Mouse (Mus musculus): Measurements from ENCODE around the gene Icam1. TPM values are rescaled to one million over a fixed set of nuclear protein-coding genes. Genes with fewer than 3 reads are reported as not detected.

Gene Icam1
- total RNA-seq (2014; rRNA removed): 4.5 and 5.2 TPM in 2 replicates
- 3.4 and 3.6 TPM in 2 replicates for polyA plus RNA-seq (2015; fragmentation: Nextera tagmentation; extraction: Ambion mirVana)

- Histone ChIP-seq H3K27me3 (ENCODE audit: insufficient read depth, low read length) (peaks cover 28% of the 10 kb centered on the region), H3K9me3 (ENCODE audit: low read length) (no peaks in the 10 kb centered on the region), H3K9ac (replicated peaks; ENCODE audit: low read length, poor library complexity, severe bottlenecking) (no peak within 1 kb of the TSS), H3K4me1 (ENCODE audit: insufficient read depth, low read length) (no peaks in the 10 kb centered on the region), H3K27ac (ENCODE audit: low read depth, low read length) (no peak within 1 kb of the TSS), H3K36me3 (ENCODE audit: insufficient read depth, low read length) (no peaks in the 10 kb centered on the region), H3K4me2 (ENCODE audit: low read depth, low read length, poor library complexity, severe bottlenecking) (peak within 1 kb of the TSS; percentile 36), H3K4me3 (ENCODE audit: low read depth, low read length) (peak within 1 kb of the TSS; percentile 20)
- ATAC-seq (ENCODE audit: low FRiP score) (no peak; the same call in 1 of the 2 replicates), DNase-seq (ENCODE audit: low spot score) (no peak)
- 2% methylated on average over 30 of the region's 30 CpGs for WGBS
- TF ChIP-seq CTCF (IDR thresholded peaks at IDR 0.05): no peak
Observed at GRCm38 (mm10) chr9:21015571-21016130, at the start of gene Icam1. Gene Icam1, plus strand, starts transcription at chr9:21015985.

GRCm38 (mm10) chr9:20966008-20966407, 49.8 kb upstream of the Icam1 start:
- DNase-seq (ENCODE audit: low spot score): no peak
- TF ChIP-seq CTCF (IDR thresholded peaks at IDR 0.05): no peak
- 85% methylated on average over 3 of the region's 3 CpGs for WGBS

GRCm38 (mm10) chr9:20966747-20967146, 49.0 kb upstream of the Icam1 start:
- no peak overlapping the region for H3K4me3 ChIP-seq (ENCODE audit: low read depth, low read length)
- TF ChIP-seq CTCF (IDR thresholded peaks at IDR 0.05): no peak
- H3K9me3 ChIP-seq (ENCODE audit: low read length): no peaks in the 10 kb centered on the region
- no peak overlapping the region for H3K9ac ChIP-seq (replicated peaks; ENCODE audit: low read length, poor library complexity, severe bottlenecking)
- H3K36me3 ChIP-seq (ENCODE audit: insufficient read depth, low read length): peaks cover 12% of the 10 kb centered on the region
- H3K4me2 ChIP-seq (ENCODE audit: low read depth, low read length, poor library complexity, severe bottlenecking): no peak overlapping the region
- no peak overlapping the region for H3K27ac ChIP-seq (ENCODE audit: low read depth, low read length)
- no peaks in the 10 kb centered on the region; the same call in 1 of the 2 replicates for H3K4me1 ChIP-seq (ENCODE audit: insufficient read depth, low read length)
- no peak for ATAC-seq (ENCODE audit: low FRiP score)
- DNase-seq (ENCODE audit: low spot score): no peak
- no peaks in the 10 kb centered on the region for H3K27me3 ChIP-seq (ENCODE audit: insufficient read depth, low read length)
- 72% methylated on average over 5 of the region's 5 CpGs for whole genome bisulfite sequencing

More at GRCm38 (mm10) chr9:20966008-20966407, 49.8 kb upstream of the Icam1 start:
- no peak for ATAC-seq (ENCODE audit: low FRiP score)
- no peak overlapping the region for H3K4me2 ChIP-seq (ENCODE audit: low read depth, low read length, poor library complexity, severe bottlenecking)
- H3K9ac ChIP-seq (replicated peaks; ENCODE audit: low read length, poor library complexity, severe bottlenecking): no peak overlapping the region
- no peak overlapping the region for H3K27ac ChIP-seq (ENCODE audit: low read depth, low read length)
- H3K4me3 ChIP-seq (ENCODE audit: low read depth, low read length): no peak overlapping the region
- no peaks in the 10 kb centered on the region for H3K9me3 ChIP-seq (ENCODE audit: low read length)
- H3K27me3 ChIP-seq (ENCODE audit: insufficient read depth, low read length): no peaks in the 10 kb centered on the region
- no peaks in the 10 kb centered on the region for H3K4me1 ChIP-seq (ENCODE audit: insufficient read depth, low read length)
- H3K36me3 ChIP-seq (ENCODE audit: insufficient read depth, low read length): peaks cover 12% of the 10 kb centered on the region

GRCm38 (mm10) chr9:20971751-20972140, 44.0 kb upstream of the Icam1 start:
- H3K4me2 ChIP-seq (ENCODE audit: low read depth, low read length, poor library complexity, severe bottlenecking): no peak overlapping the region

GRCm38 (mm10) chr9:20972141-20972992, 43.4 kb upstream of the Icam1 start:
- peak overlapping the region; percentile 25 for H3K9ac ChIP-seq (replicated peaks; ENCODE audit: low read length, poor library complexity, severe bottlenecking)
- H3K4me3 ChIP-seq (ENCODE audit: low read depth, low read length): no peak overlapping the region
- H3K36me3 ChIP-seq (ENCODE audit: insufficient read depth, low read length): peaks cover 7% of the 10 kb centered on the region
- DNase-seq (ENCODE audit: low spot score) (peak; percentile 51), ATAC-seq (ENCODE audit: low FRiP score) (peak; percentile 36)
- 31% methylated on average over 28 of the region's 28 CpGs for WGBS
- H3K4me1 ChIP-seq (ENCODE audit: insufficient read depth, low read length): peaks cover 7% of the 10 kb centered on the region; the same call in 1 of the 2 replicates
- H3K27ac ChIP-seq (ENCODE audit: low read depth, low read length): peak overlapping the region; percentile 44
- peak overlapping the region; percentile 23; the same call in 1 of the 2 replicates for H3K4me2 ChIP-seq (ENCODE audit: low read depth, low read length, poor library complexity, severe bottlenecking)
- no peaks in the 10 kb centered on the region for H3K27me3 ChIP-seq (ENCODE audit: insufficient read depth, low read length)
- no peaks in the 10 kb centered on the region for H3K9me3 ChIP-seq (ENCODE audit: low read length)
- TF ChIP-seq CTCF (IDR thresholded peaks at IDR 0.05): no peak

More at GRCm38 (mm10) chr9:20971751-20972140, 44.0 kb upstream of the Icam1 start:
- 76% methylated on average over 7 of the region's 7 CpGs for WGBS
- Histone ChIP-seq H3K9ac (replicated peaks; ENCODE audit: low read length, poor library complexity, severe bottlenecking) (peak overlapping the region; percentile 25; the same call in 1 of the 2 replicates), H3K27me3 (ENCODE audit: insufficient read depth, low read length) (no peaks in the 10 kb centered on the region), H3K36me3 (ENCODE audit: insufficient read depth, low read length) (peaks cover 12% of the 10 kb centered on the region), H3K4me1 (ENCODE audit: insufficient read depth, low read length) (peaks cover 7% of the 10 kb centered on the region; the same call in 1 of the 2 replicates), H3K9me3 (ENCODE audit: low read length) (no peaks in the 10 kb centered on the region), H3K27ac (ENCODE audit: low read depth, low read length) (peak overlapping the region; percentile 44; the same call in 1 of the 2 replicates), H3K4me3 (ENCODE audit: low read depth, low read length) (no peak overlapping the region)
- no peak for TF ChIP-seq CTCF (IDR thresholded peaks at IDR 0.05)
- ATAC-seq (ENCODE audit: low FRiP score) (0 out of 2 replicates have a peak, but pooled peaks have one; percentile 4), DNase-seq (ENCODE audit: low spot score) (no peak)
